Mouse (Mus musculus) Patski (cell line): ENCODE results near the gene Rnf141. TPM values are rescaled to one million over a fixed set of nuclear protein-coding genes. Genes with fewer than 3 reads are reported as not detected.
A peak's percentile ranks its signal among the peaks of the same experiment; 100 is the strongest.

Experiments
- ATAC-seq: fragments of 100-300 bp; one replicate; pipeline ENCODE4 v1.8.0; 2021
- CTCF ChIA-PET: fragments of 350-600 bp; sonication (Branson Sonifier 250); formaldehyde crosslinking; loops from one replicate; lab custom pipeline; 2022; ENCODE audit warnings: inconsistent platforms; lab: Charles Lee
- POLR2A ChIA-PET: fragments of 350-600 bp; sonication (Branson Sonifier 250); formaldehyde crosslinking; loops from one replicate; lab custom pipeline; 2022; ENCODE audit warnings: antibody characterized with exemption, inconsistent platforms; lab: Charles Lee
- DNase-seq: peaks from one replicate; pipeline ENCODE4 v3.0.0-alpha.2; 2011; ENCODE audit warnings: low read depth, low spot score
- H3K27me3 ChIP-seq: fragments of 371-371 bp; one replicate; pipeline ENCODE4 v1.5.1; 2021
- CTCF ChIP-seq: fragments of 100-300 bp; IDR thresholded peaks from one replicate; pipeline ENCODE4 v1.5.1; 2021
- in situ Hi-C: fragments of 300-500 bp; cut with MboI; formaldehyde crosslinking; loops from 3 replicates; pipeline ENCODE4 v1.11.1; 2018; ENCODE audit warnings: low pct_unique_long_range_greater_than_20kb, mixed read lengths
- polyA plus RNA-seq: library from polyadenylated mRNA; unstranded; gene quantifications from one replicate; pipeline ENCODE4 v1.2.3, GENCODE M21; 2021

The Rnf141 gene
- polyA plus RNA-seq, 1 experiment from 2014 or later: 19.7 TPM

DNA sequence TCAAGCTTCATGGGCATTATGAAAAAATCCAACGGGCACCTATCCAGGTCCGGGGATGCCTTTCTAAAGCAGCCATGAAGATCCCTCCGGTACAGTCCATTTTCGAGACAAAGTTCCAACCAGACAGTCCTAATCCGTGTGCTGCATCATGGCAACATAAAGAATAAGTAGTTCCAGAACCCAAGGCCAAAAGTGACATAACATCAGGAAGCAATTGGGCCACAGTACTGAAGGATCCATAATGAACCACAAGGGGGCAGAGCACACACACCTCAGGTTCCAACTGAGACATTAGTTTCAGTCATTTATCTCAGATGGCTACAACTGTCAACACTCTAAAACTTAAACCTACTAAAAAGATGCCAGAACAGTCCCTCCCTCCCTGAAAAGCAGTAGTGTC, 28.2 kb downstream of the Rnf141 start:
- POLR2A ChIA-PET: no interaction called here
- in situ Hi-C loops: no loop called here

DNA sequence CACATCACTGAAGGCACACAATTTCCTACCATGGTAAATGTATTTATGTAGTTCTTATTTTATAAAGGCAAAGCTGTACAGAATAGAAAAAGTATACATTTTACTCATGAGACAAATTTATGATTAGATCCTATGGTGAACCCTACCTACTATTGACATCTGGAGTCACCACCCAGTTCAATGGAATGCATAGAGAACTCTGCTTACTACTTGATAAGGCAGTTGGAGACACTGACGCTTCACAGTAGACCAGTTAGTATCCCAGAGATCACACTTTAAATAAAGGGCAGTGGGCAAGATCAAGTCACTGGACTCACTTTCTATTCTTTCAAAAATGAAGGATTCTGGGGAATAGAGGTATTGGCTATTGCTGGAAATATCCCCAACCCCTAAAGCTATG, 30.3 kb downstream of the Rnf141 start:
- no peak for ATAC-seq
- no peak for DNase-seq
- in situ Hi-C loops: no loop called here
- H3K27me3 ChIP-seq: no peaks in the 10 kb centered on the region
- POLR2A ChIA-PET: no interaction called here
- no peak for TF ChIP-seq CTCF
- CTCF ChIA-PET: interaction anchor here (1.3 to 1.8 kb wide), 2 partner anchors 107 to 116 kb away, joined by 3 to 4 read pairs; no protein-coding TSS in a partner anchor

More for the DNA sequence above, 28.2 kb downstream of the Rnf141 start:
- no peaks in the 10 kb centered on the region for H3K27me3 ChIP-seq
- ATAC-seq (no peak), DNase-seq (no peak)
- peak; percentile 85 for TF ChIP-seq CTCF
- CTCF ChIA-PET: interaction anchor here (0.8 to 1.8 kb wide), 3 partner anchors 114 to 195 kb away, joined by 3 to 5 read pairs (median 4); no protein-coding TSS in a partner anchor

DNA sequence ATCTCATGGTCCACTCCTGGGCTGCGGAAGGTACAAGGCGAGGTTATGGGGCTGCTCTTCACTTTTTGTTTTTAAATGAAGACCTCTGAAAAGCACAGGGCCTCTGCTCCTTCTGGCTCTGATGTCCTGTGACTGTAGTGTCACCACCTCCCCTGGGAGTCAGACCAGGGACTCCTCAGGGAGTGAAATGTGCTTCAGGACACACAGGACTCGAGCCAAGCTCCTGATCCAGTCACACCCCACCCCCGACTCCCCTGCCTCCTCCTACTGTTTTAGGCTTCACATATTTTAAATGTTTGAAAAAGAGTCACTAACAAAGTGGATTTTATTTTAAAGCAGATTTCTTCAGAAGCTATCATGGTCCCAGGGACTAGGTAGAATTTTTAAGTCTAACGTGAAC, 32.7 kb downstream of the Rnf141 start:
- no peak for TF ChIP-seq CTCF
- POLR2A ChIA-PET: no interaction called here
- in situ Hi-C loops: no loop called here
- CTCF ChIA-PET: interaction anchor here (0.9 to 1.9 kb wide), 3 partner anchors 9 to 202 kb away, joined by 3 to 5 read pairs (median 4); no protein-coding TSS in a partner anchor
- DNase-seq (no peak), ATAC-seq (no peak)
- no peaks in the 10 kb centered on the region for H3K27me3 ChIP-seq

DNA sequence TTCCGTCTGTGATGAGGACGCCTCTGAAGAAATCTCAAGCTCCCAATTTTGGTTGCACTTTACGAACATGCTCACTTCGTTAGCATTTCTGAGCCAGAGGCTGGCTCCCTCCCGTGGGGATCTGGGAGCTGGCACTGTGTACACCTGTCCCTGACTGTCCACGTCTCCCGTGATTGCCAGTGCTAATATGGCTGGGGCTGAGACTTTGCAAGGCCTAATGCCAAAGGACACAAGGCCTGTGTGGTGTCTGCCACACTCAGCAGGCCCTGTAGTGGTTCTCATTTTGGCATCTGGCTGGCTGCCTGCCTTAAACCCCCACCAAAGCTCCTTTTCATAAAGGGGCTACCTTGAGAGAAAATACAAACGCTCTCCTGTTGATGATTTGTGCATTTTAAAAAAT, 33.3 kb downstream of the Rnf141 start:
- POLR2A ChIA-PET: interaction anchor here (0.5 kb wide), 1 partner anchor 236 kb away, joined by 6 read pairs; no protein-coding TSS in a partner anchor
- no peak for ATAC-seq

DNA sequence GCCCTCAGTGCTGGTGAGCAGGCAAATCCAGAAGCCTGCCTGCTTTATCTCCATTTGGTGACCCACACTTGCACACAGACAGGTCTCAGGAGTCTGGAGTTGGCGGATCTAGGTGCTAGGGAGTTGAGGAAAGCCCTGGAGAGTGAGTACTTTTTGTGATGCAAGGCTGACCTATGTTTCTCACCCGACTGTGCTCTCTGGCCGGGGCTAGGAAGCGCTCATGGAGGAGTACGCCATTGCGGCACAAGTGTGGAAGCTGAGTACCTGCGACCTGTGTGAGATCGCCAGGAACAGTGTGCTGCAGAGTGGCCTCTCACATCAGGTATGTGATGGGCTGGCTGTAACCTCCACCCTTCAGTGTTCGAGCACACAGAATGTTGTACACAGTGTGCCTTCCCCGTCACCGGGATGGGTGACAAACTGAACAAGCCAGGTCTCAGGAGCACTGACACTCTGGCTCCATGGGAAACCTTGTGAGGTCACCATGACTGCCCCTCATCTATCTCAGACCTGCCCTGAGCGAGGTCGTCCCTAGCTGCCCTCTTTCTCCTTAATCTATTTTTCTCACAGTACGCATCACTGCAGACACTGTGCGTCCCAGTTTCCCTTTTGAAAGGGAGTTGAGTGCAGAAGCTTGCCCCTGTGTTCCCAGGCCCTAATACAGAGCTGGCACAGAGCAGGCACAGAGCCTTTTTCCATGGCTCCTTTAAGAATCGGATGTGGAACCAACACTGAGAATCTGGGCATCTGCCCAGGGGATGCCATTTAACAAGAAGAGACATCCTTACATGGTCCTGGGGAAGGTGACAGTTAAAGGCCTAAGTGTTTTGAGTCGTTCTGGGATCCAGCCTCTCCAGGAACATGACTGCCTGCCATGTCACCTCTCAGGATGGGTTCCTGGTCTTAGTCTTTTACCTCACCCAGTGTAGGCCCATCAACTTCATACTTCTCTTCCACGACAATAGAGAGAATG, 34.4 kb downstream of the Rnf141 start:
- in situ Hi-C loops: loop anchor here (5.0 kb wide), 1 partner anchor 117 kb away; no protein-coding TSS in a partner anchor

More for the DNA sequence above, 33.3 kb downstream of the Rnf141 start:
- CTCF ChIA-PET: interaction anchor here (1.2 kb wide), 1 partner anchor 119 kb away, joined by 3 read pairs; no protein-coding TSS in a partner anchor
- no peak for DNase-seq
- no peaks in the 10 kb centered on the region for H3K27me3 ChIP-seq
- TF ChIP-seq CTCF: no peak
- in situ Hi-C loops: no loop called here

DNA sequence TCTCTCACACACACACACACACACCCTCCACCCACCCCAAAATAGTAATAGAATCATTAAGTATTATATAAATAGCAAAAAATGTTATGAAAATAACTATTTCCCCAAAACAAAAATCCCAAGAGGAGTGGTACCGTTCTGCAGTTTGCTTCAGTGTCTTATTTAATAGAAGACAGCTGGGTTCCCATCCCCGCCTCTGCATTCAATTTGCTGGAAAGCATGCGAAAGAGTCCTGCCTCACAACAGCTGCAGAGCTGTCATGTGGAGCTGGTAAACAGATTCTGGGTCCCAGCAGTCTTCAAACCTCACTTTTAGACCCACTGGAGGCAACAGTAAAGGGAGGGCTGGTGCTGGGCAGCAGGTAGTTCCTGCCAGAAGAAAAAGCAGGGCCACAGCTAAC, 35.3 kb downstream of the Rnf141 start:
- CTCF ChIA-PET: interaction anchor here (1.4 to 1.5 kb wide), 2 partner anchors 12 to 79 kb away, joined by 3 to 4 read pairs; no protein-coding TSS in a partner anchor
- in situ Hi-C loops: loop anchor here (5.0 kb wide), 1 partner anchor 118 kb away; no protein-coding TSS in a partner anchor
- no peaks in the 10 kb centered on the region for H3K27me3 ChIP-seq
- TF ChIP-seq CTCF: no peak
- no peak for DNase-seq
- POLR2A ChIA-PET: interaction anchor here (0.8 kb wide), 1 partner anchor 40 kb away, joined by 4 read pairs; no protein-coding TSS in a partner anchor
- no peak for ATAC-seq

More for the DNA sequence above, 34.4 kb downstream of the Rnf141 start:
- DNase-seq (no peak), ATAC-seq (no peak)
- POLR2A ChIA-PET: interaction anchor here (0.5 to 0.8 kb wide), 2 partner anchors 41 to 700 kb away, joined by 3 to 4 read pairs; no protein-coding TSS in a partner anchor
- H3K27me3 ChIP-seq: no peaks in the 10 kb centered on the region
- TF ChIP-seq CTCF: no peak
- CTCF ChIA-PET: interaction anchor here (1.4 kb wide), 1 partner anchor 80 kb away, joined by 4 read pairs; no protein-coding TSS in a partner anchor

DNA sequence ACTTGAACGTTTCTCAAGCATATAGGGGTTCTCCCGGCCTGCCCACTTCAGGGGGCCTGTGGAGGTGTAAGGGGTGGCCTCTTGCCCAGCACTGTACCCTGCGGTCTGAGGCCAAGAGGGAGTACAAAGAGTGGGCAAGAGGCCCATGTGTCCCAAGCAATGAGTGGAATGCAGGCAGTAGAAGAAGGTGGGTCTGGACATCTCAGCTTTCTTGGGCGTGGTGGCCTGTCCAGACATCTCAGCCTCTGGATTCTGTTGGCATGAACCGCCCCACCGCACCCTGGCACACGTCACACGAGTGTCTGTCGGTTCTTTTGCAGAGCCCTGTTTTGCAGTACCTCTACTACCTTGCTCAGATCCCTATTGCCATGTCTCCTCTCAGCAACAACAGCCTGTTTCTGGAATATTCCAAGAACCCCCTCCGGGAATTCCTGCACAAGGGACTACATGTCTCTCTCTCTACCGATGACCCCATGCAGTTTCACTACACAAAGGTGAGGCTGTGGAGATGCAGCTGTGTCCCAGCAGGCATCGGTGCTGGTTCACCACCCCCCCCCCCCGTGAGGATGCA, 36.7 kb downstream of the Rnf141 start:
- ATAC-seq (no peak), DNase-seq (no peak)
- ChIA-PET POLR2A (interaction anchor here (0.5 to 0.7 kb wide), 3 partner anchors 250 to 1065 kb away, joined by 3 to 4 read pairs (median 3); no protein-coding TSS in a partner anchor), CTCF (interaction anchor here (1.3 to 1.5 kb wide), 2 partner anchors 10 to 14 kb away, joined by 3 read pairs; no protein-coding TSS in a partner anchor)
- H3K27me3 ChIP-seq: no peaks in the 10 kb centered on the region
- TF ChIP-seq CTCF: no peak
- in situ Hi-C loops: loop anchor here (5.0 kb wide), 1 partner anchor 120 kb away; no protein-coding TSS in a partner anchor

DNA sequence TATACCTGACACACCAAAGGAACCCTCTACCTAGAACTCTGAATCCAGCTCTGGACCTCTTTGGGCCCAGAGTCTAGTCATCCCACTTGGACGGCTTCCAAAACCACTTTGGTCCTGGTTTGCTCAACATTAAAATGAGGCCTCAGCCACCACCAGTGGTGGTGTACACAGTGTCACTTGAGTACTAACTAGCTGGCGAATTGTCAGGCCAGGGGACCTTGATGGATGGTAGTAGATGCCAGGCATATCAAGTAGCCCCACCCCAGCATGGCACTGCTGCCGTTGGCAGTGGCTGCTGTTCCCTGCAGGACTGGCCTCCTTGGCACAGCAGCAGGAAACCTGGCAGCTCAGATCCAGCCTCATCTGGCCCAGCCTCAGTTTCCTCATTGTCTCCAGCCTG, 40.0 kb downstream of the Rnf141 start:
- no peak for TF ChIP-seq CTCF
- ATAC-seq: no peak
- POLR2A ChIA-PET: no interaction called here

DNA sequence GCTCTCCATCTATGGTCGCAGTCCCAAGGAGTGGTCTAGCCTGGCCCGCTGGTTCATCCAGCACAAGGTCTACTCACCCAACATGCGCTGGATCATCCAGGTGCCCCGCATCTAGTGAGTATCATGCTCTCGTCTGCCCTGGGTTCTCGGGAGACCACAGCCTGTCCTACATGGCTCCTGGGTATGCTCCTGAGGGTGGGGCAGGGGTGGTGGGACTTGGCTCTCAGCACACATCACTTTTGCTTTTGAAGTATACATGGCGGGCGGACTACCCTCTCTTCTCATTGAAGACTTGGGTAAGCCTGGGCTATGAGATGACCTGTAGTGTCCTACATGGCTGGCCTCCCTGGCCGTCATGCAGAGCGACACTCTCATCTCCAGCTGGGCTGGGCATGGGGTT, 41.1 kb downstream of the Rnf141 start:
- no peaks in the 10 kb centered on the region for H3K27me3 ChIP-seq
- ChIA-PET CTCF (interaction anchor here (0.9 to 3.8 kb wide), 3 partner anchors 16 to 76 kb away, joined by 3 to 29 read pairs (median 5); no protein-coding TSS in a partner anchor), POLR2A (no interaction called here)
- ATAC-seq: no peak
- no peak for TF ChIP-seq CTCF
- in situ Hi-C loops: loop anchor here (5.0 kb wide), 1 partner anchor 76 kb away; no protein-coding TSS in a partner anchor
- no peak for DNase-seq

More for the DNA sequence above, 40.0 kb downstream of the Rnf141 start:
- CTCF ChIA-PET: interaction anchor here (1.1 to 1.2 kb wide), 2 partner anchors 75 to 77 kb away, joined by 3 to 5 read pairs; no protein-coding TSS in a partner anchor
- no peak for DNase-seq
- H3K27me3 ChIP-seq: no peaks in the 10 kb centered on the region
- in situ Hi-C loops: loop anchor here (5.0 kb wide), 1 partner anchor 77 kb away; no protein-coding TSS in a partner anchor
